Mouse (Mus musculus) cerebellum, postnatal 25 days (tissue): ENCODE measurements around the gene Smyd3.
A peak's percentile ranks its signal among the peaks of the same experiment; 100 is the strongest.

ENCODE experiments used
- DNase-seq, 2 experiments: peaks; one replicate each; pipeline ENCODE4 v3.0.0; 2021; ENCODE audit warnings: mixed read lengths in 2 of 2

Gene Smyd3

GRCm38 (mm10) chr1:178936457-178936856, 581.4 kb downstream of the Smyd3 start:
- no peak for DNase-seq

- no peak for DNase-seq
These were observed 583.7 kb downstream of the Smyd3 start for GRCm38 (mm10) chr1:178933953-178934637.

GRCm38 (mm10) chr1:178929531-178929930, 588.3 kb downstream of the Smyd3 start:
- DNase-seq: peak in 1 of 2 experiments; percentile 32

- no peak for DNase-seq
These were observed 593.2 kb downstream of the Smyd3 start for GRCm38 (mm10) chr1:178924492-178925183.

- peak; percentile 42 to 60 for DNase-seq
These were observed 600.5 kb downstream of the Smyd3 start for GRCm38 (mm10) chr1:178917194-178917902.

- no peak for DNase-seq
These were observed 602.8 kb downstream of the Smyd3 start for GRCm38 (mm10) chr1:178915056-178915455.

- no peak for DNase-seq
These were observed 604.7 kb downstream of the Smyd3 start for GRCm38 (mm10) chr1:178912936-178913716.

GRCm38 (mm10) chr1:178910951-178911350, 606.9 kb downstream of the Smyd3 start:
- DNase-seq: peak in 1 of 2 experiments; percentile 39
